Mouse (Mus musculus): ENCODE measurements at regions not wholly inside any gene's neighbourhood (a gene's known extent, or its start where the extent isn't known, plus 50 kb on each side); places are given as distances from the start of the nearest gene placed in this dataset.

- H3K27me3 ChIP-seq (replicated peaks): no peaks in the 10 kb centered on the region
- dilution Hi-C loops (cut with MboI; ENCODE audit: extremely low pct_ligation_motif_present, extremely low pct_unique_long_range_greater_than_20kb, low sequenced_read_pairs) (no loop called here), in situ Hi-C loops (cut with MboI; ENCODE audit: low pct_ligation_motif_present, low pct_unique_long_range_greater_than_20kb, low sequenced_read_pairs) (no loop called here)
- H3K9ac ChIP-seq (ENCODE audit: insufficient read depth, low read depth): no peak overlapping the region
- no peak overlapping the region for H3K27ac ChIP-seq (ENCODE audit: insufficient read depth, low read depth)
- no peak for DNase-seq (ENCODE audit: extremely low read depth)
- no peaks in the 10 kb centered on the region for H3K4me1 ChIP-seq (ENCODE audit: control insufficient read depth in 1 of 2, insufficient read depth in 2 of 2)
- H3K9me3 ChIP-seq (replicated peaks; ENCODE audit: low read length): peaks cover 29% of the 10 kb centered on the region
- no peak overlapping the region for H3K4me2 ChIP-seq (ENCODE audit: insufficient read depth, low read depth, poor library complexity, severe bottlenecking)
- TF ChIP-seq GABPA (IDR thresholded peaks at IDR 0.05; ENCODE audit: insufficient replicate concordance, low read depth, low read length) (no peak), ZNF384 (IDR thresholded peaks at IDR 0.05; ENCODE audit: low read depth, low read length) (no peak), MAFK (IDR thresholded peaks at IDR 0.05; ENCODE audit: insufficient replicate concordance, low read length) (no peak), MAZ (IDR thresholded peaks at IDR 0.05; ENCODE audit: low read depth, low read length) (no peak), E2F4 (IDR thresholded peaks at IDR 0.05; ENCODE audit: insufficient replicate concordance, low read depth, low read length) (no peak), BHLHE40 (IDR thresholded peaks at IDR 0.05; ENCODE audit: low read depth, low read length) (no peak), TBP (conservative IDR thresholded peaks at IDR 0.05; ENCODE audit: low read depth, low read length) (no peak), ELF1 (IDR thresholded peaks at IDR 0.05; ENCODE audit: low read depth, low read length) (no peak), KAT2A (IDR thresholded peaks at IDR 0.05; ENCODE audit: insufficient replicate concordance, low read length) (no peak), RCOR1 (conservative IDR thresholded peaks at IDR 0.05; ENCODE audit: low read depth, low read length) (no peak), MXI1 (IDR thresholded peaks at IDR 0.05; ENCODE audit: low read depth, low read length) (no peak), CHD2 (IDR thresholded peaks at IDR 0.05; ENCODE audit: low read length) (no peak), MYC (IDR thresholded peaks at IDR 0.05; ENCODE audit: low read depth, low read length) (no peak)
- no peaks in the 10 kb centered on the region for H3K79me2 ChIP-seq (replicated peaks; ENCODE audit: control insufficient read depth, extremely low read depth, insufficient read depth, poor library complexity, severe bottlenecking)
- H3K4me3 ChIP-seq (replicated peaks in 1 of 3; ENCODE audit: low read depth in 2 of 3, low read length in 2 of 3, poor library complexity in 1 of 3): no peak overlapping the region
- H3K36me3 ChIP-seq (replicated peaks in 1 of 2; ENCODE audit: control insufficient read depth in 1 of 2, insufficient read depth in 1 of 2, low read length in 1 of 2): no peaks in the 10 kb centered on the region
These were observed 553.1 kb downstream of the Rwdd3 start for GRCm38 (mm10) chr3:120618358-120618757.

GRCm38 (mm10) chr3:120594226-120594625 is 577.3 kb downstream of the Rwdd3 start:
- Histone ChIP-seq H3K9me3 (replicated peaks; ENCODE audit: low read length) (peaks cover 35% of the 10 kb centered on the region), H3K36me3 (replicated peaks in 1 of 2; ENCODE audit: control insufficient read depth in 1 of 2, insufficient read depth in 1 of 2, low read length in 1 of 2) (no peaks in the 10 kb centered on the region), H3K27ac (ENCODE audit: insufficient read depth, low read depth) (no peak overlapping the region), H3K4me3 (replicated peaks in 1 of 3; ENCODE audit: low read depth in 2 of 3, low read length in 2 of 3, poor library complexity in 1 of 3) (no peak overlapping the region), H3K4me2 (ENCODE audit: insufficient read depth, low read depth, poor library complexity, severe bottlenecking) (no peak overlapping the region), H3K79me2 (replicated peaks; ENCODE audit: control insufficient read depth, extremely low read depth, insufficient read depth, poor library complexity, severe bottlenecking) (no peaks in the 10 kb centered on the region), H3K27me3 (replicated peaks) (no peaks in the 10 kb centered on the region), H3K4me1 (ENCODE audit: control insufficient read depth in 1 of 2, insufficient read depth in 2 of 2) (no peaks in the 10 kb centered on the region), H3K9ac (ENCODE audit: insufficient read depth, low read depth) (no peak overlapping the region)
- DNase-seq (ENCODE audit: extremely low read depth): no peak
- TF ChIP-seq USF2 (conservative IDR thresholded peaks at IDR 0.05; ENCODE audit: low read depth, low read length): no peak
- no peak for TF ChIP-seq USF1 (IDR thresholded peaks at IDR 0.05; ENCODE audit: low read depth, low read length)
- no peak for TF ChIP-seq CHD2 (IDR thresholded peaks at IDR 0.05; ENCODE audit: low read length)
- TF ChIP-seq SMC3 (IDR thresholded peaks at IDR 0.05; ENCODE audit: low read depth, low read length): no peak
- no peak for TF ChIP-seq ZMIZ1 (IDR thresholded peaks at IDR 0.05; ENCODE audit: low read depth, low read length)
- no peak for TF ChIP-seq E2F4 (IDR thresholded peaks at IDR 0.05; ENCODE audit: insufficient replicate concordance, low read depth, low read length)
- in situ Hi-C loops (cut with MboI; ENCODE audit: low pct_ligation_motif_present, low pct_unique_long_range_greater_than_20kb, low sequenced_read_pairs): no loop called here
- dilution Hi-C loops (cut with MboI; ENCODE audit: extremely low pct_ligation_motif_present, extremely low pct_unique_long_range_greater_than_20kb, low sequenced_read_pairs): no loop called here
